Mouse (Mus musculus) erythroblast, embryonic 14.5 days (primary cell): ENCODE results near the gene Jdp2.

Experiments
- GATA1 ChIP-seq: IDR thresholded peaks from 2 replicates; pipeline ENCODE4 v1.6.1; 2012; ENCODE audit warnings: low read length, inconsistent platforms, mixed read lengths
- TAL1 ChIP-seq: IDR thresholded peaks from 3 replicates; pipeline ENCODE4 v1.6.1; 2012; ENCODE audit warnings: low read length, inconsistent platforms, mixed read lengths

DNA sequence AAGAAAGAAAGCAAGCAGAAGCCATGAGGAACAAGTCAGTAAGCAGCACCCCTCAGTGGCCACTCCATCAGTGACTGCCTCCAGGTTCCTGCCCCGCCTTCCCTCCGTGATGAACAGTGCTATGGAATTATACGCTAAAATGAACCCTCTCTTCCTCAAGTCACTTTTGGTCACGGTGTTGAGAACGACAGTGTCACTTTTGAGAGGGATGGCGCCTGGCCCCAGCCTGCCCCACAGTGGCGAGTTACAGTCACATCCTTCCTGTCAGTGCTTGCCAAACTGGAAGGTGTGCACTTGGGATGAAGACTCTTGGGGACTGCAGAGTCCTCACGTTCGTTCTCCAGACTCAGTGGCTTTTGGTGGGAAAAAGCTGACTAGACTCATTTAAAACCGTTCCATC lies 48.5 kb downstream of the Jdp2 start:
- TF ChIP-seq TAL1: no peak
- TF ChIP-seq GATA1: no peak
